Mouse (Mus musculus): ENCODE measurements around the gene Hephl1. TPM values are rescaled to one million over a fixed set of nuclear protein-coding genes. Genes with fewer than 3 reads are reported as not detected.
"Not testable (repeated sequence)": the region's sequence is repeated elsewhere in the genome, so short reads cannot be mapped to it uniquely, and the experiment has no call there.

Hephl1 gene
- polyA plus RNA-seq, 1 experiment = not detected

GRCm38 (mm10) chr9:15108101-15108500 is 3.8 kb downstream of the Hephl1 start:
- Histone ChIP-seq H3K4me3 (replicated peaks) (no peak overlapping the region), H3K27me3 (replicated peaks) (peaks cover 21% of the 10 kb centered on the region), H3K36me3 (replicated peaks; ENCODE audit: low read length) (no peaks in the 10 kb centered on the region), H3K4me1 (peaks cover 12% of the 10 kb centered on the region), H3K9me3 (no peaks in the 10 kb centered on the region)
- TF ChIP-seq GATA1 (IDR thresholded peaks at IDR 0.05; ENCODE audit: borderline replicate concordance, low read length) = no peak
- TF ChIP-seq FLI1 (IDR thresholded peaks at IDR 0.05; ENCODE audit: low read length) = no peak

- H3K27me3 ChIP-seq (replicated peaks) = peaks cover 30% of the 10 kb centered on the region
- H3K4me1 ChIP-seq = peaks cover 16% of the 10 kb centered on the region
- H3K4me3 ChIP-seq (replicated peaks) = no peak overlapping the region
- no peaks in the 10 kb centered on the region for H3K9me3 ChIP-seq
- H3K36me3 ChIP-seq (replicated peaks; ENCODE audit: low read length) = no peaks in the 10 kb centered on the region
- TF ChIP-seq FLI1 (IDR thresholded peaks at IDR 0.05; ENCODE audit: low read length) (no peak), GATA1 (IDR thresholded peaks at IDR 0.05; ENCODE audit: borderline replicate concordance, low read length) (no peak)
Measured at GRCm38 (mm10) chr9:15105136-15105535, 6.8 kb downstream of the Hephl1 start.

DNA sequence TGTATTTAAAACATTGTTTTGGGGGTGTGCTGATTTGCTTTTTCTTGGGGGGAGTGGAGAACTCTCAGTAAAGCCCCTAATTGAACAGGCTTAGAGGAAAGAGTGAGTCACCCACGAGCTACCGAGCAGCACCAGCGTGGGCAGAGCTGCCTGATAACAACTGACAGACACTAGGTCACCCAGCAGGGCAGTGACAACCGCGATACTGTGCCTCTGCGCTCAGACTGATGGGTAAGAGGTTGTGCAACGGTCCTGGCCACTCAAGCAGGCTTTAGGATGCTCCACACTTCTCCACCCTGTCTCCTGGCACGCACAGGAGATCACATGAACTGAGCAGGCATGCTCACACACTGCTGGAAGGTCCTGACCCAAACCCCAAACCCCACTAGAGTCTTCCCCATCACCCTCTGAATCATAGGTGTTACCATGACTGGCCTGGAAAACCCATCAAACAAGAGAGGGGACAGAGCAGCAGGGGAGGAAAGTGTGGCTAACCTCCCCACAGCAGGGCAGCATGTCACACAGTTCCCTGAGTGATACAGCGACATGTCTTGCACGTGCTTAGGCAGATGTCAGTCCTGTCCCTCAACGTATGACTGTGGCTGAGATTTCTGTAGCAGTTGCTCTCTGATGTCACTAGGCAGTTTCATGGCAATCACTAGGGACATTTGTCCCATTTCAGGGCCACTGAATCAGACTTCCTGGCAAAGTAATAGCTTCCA is 8.2 kb downstream of the Hephl1 start:
- TF ChIP-seq FLI1 (IDR thresholded peaks at IDR 0.05; ENCODE audit: low read length) = no peak
- no peak for TF ChIP-seq GATA1 (IDR thresholded peaks at IDR 0.05; ENCODE audit: borderline replicate concordance, low read length)

GRCm38 (mm10) chr9:15101531-15102161 is 10.3 kb downstream of the Hephl1 start:
- Histone ChIP-seq H3K4me1 (peaks cover 31% of the 10 kb centered on the region), H3K36me3 (replicated peaks; ENCODE audit: low read length) (no peaks in the 10 kb centered on the region), H3K27me3 (replicated peaks) (peaks cover 32% of the 10 kb centered on the region), H3K4me3 (replicated peaks) (no peak overlapping the region), H3K9me3 (no peaks in the 10 kb centered on the region)
- TF ChIP-seq FLI1 (IDR thresholded peaks at IDR 0.05; ENCODE audit: low read length) (no peak), GATA1 (IDR thresholded peaks at IDR 0.05; ENCODE audit: borderline replicate concordance, low read length) (no peak)

More for the DNA sequence above, 8.2 kb downstream of the Hephl1 start:
- Histone ChIP-seq H3K4me1 (peaks cover 25% of the 10 kb centered on the region), H3K36me3 (replicated peaks; ENCODE audit: low read length) (no peaks in the 10 kb centered on the region), H3K27me3 (replicated peaks) (peaks cover 35% of the 10 kb centered on the region), H3K4me3 (replicated peaks) (peak overlapping the region; percentile 76), H3K9me3 (no peaks in the 10 kb centered on the region)

GRCm38 (mm10) chr9:15098421-15098820 is 13.5 kb downstream of the Hephl1 start:
- not testable (repeated sequence) for H3K4me3 ChIP-seq (replicated peaks); H3K36me3 ChIP-seq (replicated peaks; ENCODE audit: low read length); H3K9me3 ChIP-seq
- Histone ChIP-seq H3K27me3 (replicated peaks) (peaks cover 24% of the 10 kb centered on the region), H3K4me1 (peaks cover 25% of the 10 kb centered on the region)

DNA sequence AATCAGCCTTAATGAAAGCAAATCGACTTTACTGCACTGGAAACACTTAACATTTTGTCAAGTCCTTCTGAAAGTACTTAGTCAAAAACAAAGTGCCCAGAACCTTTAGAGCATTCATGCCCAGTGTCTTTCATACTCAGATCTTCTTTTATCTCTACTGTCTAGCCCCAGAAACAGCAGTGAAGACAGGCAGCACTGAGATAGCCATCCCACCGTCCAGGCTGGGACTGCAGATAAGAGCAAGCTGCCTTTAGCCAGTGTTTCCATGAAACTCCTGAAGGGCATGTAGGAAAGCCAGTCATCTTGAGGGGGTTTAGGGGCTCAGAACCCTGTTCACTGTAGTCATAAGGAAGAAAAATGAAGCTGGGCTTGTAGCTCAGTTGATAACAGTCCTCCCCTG is 14.7 kb downstream of the Hephl1 start:
- Histone ChIP-seq H3K4me1 (peaks cover 20% of the 10 kb centered on the region), H3K36me3 (replicated peaks; ENCODE audit: low read length) (no peaks in the 10 kb centered on the region), H3K27me3 (replicated peaks) (peaks cover 24% of the 10 kb centered on the region), H3K9me3 (no peaks in the 10 kb centered on the region), H3K4me3 (replicated peaks) (no peak overlapping the region)
- TF ChIP-seq FLI1 (IDR thresholded peaks at IDR 0.05; ENCODE audit: low read length) (no peak), GATA1 (IDR thresholded peaks at IDR 0.05; ENCODE audit: borderline replicate concordance, low read length) (no peak)

GRCm38 (mm10) chr9:15096161-15096560 is 15.7 kb downstream of the Hephl1 start:
- H3K4me3 ChIP-seq (replicated peaks) = no peak overlapping the region
- peaks cover 20% of the 10 kb centered on the region for H3K4me1 ChIP-seq
- no peaks in the 10 kb centered on the region for H3K36me3 ChIP-seq (replicated peaks; ENCODE audit: low read length)
- TF ChIP-seq FLI1 (IDR thresholded peaks at IDR 0.05; ENCODE audit: low read length) (no peak), GATA1 (IDR thresholded peaks at IDR 0.05; ENCODE audit: borderline replicate concordance, low read length) (no peak)
- peaks cover 16% of the 10 kb centered on the region for H3K27me3 ChIP-seq (replicated peaks)
- H3K9me3 ChIP-seq = no peaks in the 10 kb centered on the region

GRCm38 (mm10) chr9:15095206-15095605 is 16.7 kb downstream of the Hephl1 start:
- peak overlapping the region; percentile 62 for H3K4me3 ChIP-seq (replicated peaks)
- no peaks in the 10 kb centered on the region for H3K9me3 ChIP-seq
- H3K4me1 ChIP-seq = peaks cover 20% of the 10 kb centered on the region
- TF ChIP-seq GATA1 (IDR thresholded peaks at IDR 0.05; ENCODE audit: borderline replicate concordance, low read length) (no peak), FLI1 (IDR thresholded peaks at IDR 0.05; ENCODE audit: low read length) (no peak)
- H3K27me3 ChIP-seq (replicated peaks) = peaks cover 12% of the 10 kb centered on the region
- H3K36me3 ChIP-seq (replicated peaks; ENCODE audit: low read length) = no peaks in the 10 kb centered on the region

DNA sequence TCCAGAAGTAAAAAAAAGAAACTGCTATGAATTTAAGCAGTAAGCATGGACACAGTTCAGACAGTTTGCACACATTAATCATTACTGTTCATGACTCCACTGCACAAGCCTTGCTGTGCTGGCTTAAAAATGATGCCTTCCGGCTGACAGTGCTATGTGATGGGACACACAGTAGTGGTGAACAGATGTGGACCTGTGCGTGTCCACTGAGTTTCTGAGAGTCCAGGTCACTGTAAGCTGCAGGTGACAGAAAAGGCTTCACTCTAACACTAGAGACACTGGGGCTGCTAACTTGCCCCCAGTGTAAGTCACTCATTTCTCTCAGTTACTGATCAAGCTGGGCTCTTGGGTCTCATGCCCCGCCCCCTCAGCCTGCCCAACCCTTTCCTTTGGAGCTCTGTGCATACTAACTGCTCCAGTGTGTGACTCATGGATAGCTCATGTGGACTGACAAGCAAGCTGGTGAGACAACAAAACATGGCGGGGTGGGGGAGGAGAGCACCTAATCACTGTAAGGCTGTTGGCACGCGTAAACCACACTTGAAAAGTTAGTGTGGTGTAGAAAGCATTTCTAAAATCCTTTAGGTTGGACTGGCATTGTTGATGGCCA is 43.1 kb downstream of the Hephl1 start:
- Histone ChIP-seq H3K27me3 (replicated peaks) (peaks cover 9% of the 10 kb centered on the region), H3K4me1 (peaks cover 51% of the 10 kb centered on the region), H3K4me3 (replicated peaks) (peak overlapping the region; percentile 65), H3K36me3 (replicated peaks; ENCODE audit: low read length) (no peaks in the 10 kb centered on the region), H3K9me3 (no peaks in the 10 kb centered on the region)
- TF ChIP-seq FLI1 (IDR thresholded peaks at IDR 0.05; ENCODE audit: low read length) = no peak
- no peak for TF ChIP-seq GATA1 (IDR thresholded peaks at IDR 0.05; ENCODE audit: borderline replicate concordance, low read length)
